Mouse (Mus musculus) CH12.LX (cell line): ENCODE measurements around the gene Gm49318. TPM values are rescaled to one million over a fixed set of nuclear protein-coding genes. Genes with fewer than 3 reads are reported as not detected.

ENCODE experiments used
- DNase-seq: peaks from one replicate; pipeline ENCODE4 v3.0.0-alpha.2; 2013; ENCODE audit errors: extremely low read depth
- H3K27ac ChIP-seq: 2 replicates; pipeline ENCODE4 v1.5.1; 2012; ENCODE audit warnings: low read depth, mild to moderate bottlenecking, control low read depth, moderate library complexity; ENCODE audit not compliant: insufficient read depth
- H3K27me3 ChIP-seq: replicated peaks from 2 replicates; pipeline ENCODE3; 2012; ENCODE audit warnings: inconsistent platforms
- H3K36me3 ChIP-seq, 2 experiments: replicated peaks in 1 of 2; 2 replicates each; pipeline versions ENCODE3 to v1.6.1; 2012; ENCODE audit warnings: inconsistent platforms in 1 of 2, low read length in 1 of 2, mild to moderate bottlenecking in 1 of 2, mixed read lengths in 1 of 2, moderate library complexity in 1 of 2; ENCODE audit not compliant: control insufficient read depth in 1 of 2, insufficient read depth in 1 of 2
- H3K4me1 ChIP-seq, 2 experiments: 2 replicates each; pipeline ENCODE4 v1.6.1; 2012; ENCODE audit warnings: inconsistent platforms in 1 of 2, moderate library complexity in 1 of 2; ENCODE audit not compliant: insufficient read depth in 2 of 2, control insufficient read depth in 1 of 2
- H3K4me2 ChIP-seq: 2 replicates; pipeline ENCODE4 v1.6.1; 2012; ENCODE audit warnings: low read depth, mild to moderate bottlenecking, control low read depth; ENCODE audit not compliant: poor library complexity, insufficient read depth, severe bottlenecking
- H3K4me3 ChIP-seq, 3 experiments: fragments of 150-350 bp in 1 of 3; sonication (generic) in 1 of 3; replicated peaks in 1 of 3; 2 replicates each; pipeline versions ENCODE3 to v1.5.1; 2011 to 2012; ENCODE audit warnings: low read depth in 2 of 3, low read length in 2 of 3, mild to moderate bottlenecking in 2 of 3, moderate library complexity in 2 of 3, control low read depth in 1 of 3, improper control_type of control experiment in 1 of 3, inconsistent platforms in 1 of 3, mixed read lengths in 1 of 3; ENCODE audit not compliant: poor library complexity in 1 of 3
- H3K79me2 ChIP-seq: replicated peaks from 2 replicates; pipeline ENCODE4 v1.6.1; 2012; ENCODE audit warnings: mild to moderate bottlenecking, moderate library complexity; ENCODE audit not compliant: control insufficient read depth, poor library complexity, insufficient read depth, severe bottlenecking; ENCODE audit errors: extremely low read depth
- H3K9ac ChIP-seq: 2 replicates; pipeline ENCODE4 v1.6.1; 2012; ENCODE audit warnings: low read depth, mild to moderate bottlenecking, control low read depth, moderate library complexity; ENCODE audit not compliant: insufficient read depth
- H3K9me3 ChIP-seq: replicated peaks from 2 replicates; pipeline ENCODE3; 2012; ENCODE audit warnings: low read length, inconsistent platforms, mixed read lengths
- BHLHE40 ChIP-seq: IDR thresholded peaks from 2 replicates; pipeline ENCODE4 v1.6.1; 2011; ENCODE audit warnings: mild to moderate bottlenecking, low read depth, low read length, improper control_type of control experiment
- ELF1 ChIP-seq: IDR thresholded peaks from 2 replicates; pipeline ENCODE4 v1.6.1; 2014; ENCODE audit warnings: low read depth, mild to moderate bottlenecking, inconsistent platforms, low read length, improper control_type of control experiment
- EP300 ChIP-seq: IDR thresholded peaks from 2 replicates; pipeline ENCODE4 v1.6.1; 2011; ENCODE audit warnings: low read length, improper control_type of control experiment
- ETS1 ChIP-seq: conservative IDR thresholded peaks from 2 replicates; pipeline ENCODE4 v1.6.1; 2012; ENCODE audit warnings: low read depth, mild to moderate bottlenecking, inconsistent platforms, low read length, improper control_type of control experiment, moderate library complexity
- GABPA ChIP-seq: IDR thresholded peaks from 2 replicates; pipeline ENCODE4 v1.6.1; 2012; ENCODE audit warnings: low read depth, low read length, improper control_type of control experiment, inconsistent platforms; ENCODE audit not compliant: insufficient replicate concordance
- IRF4 ChIP-seq: IDR thresholded peaks from 2 replicates; pipeline ENCODE4 v1.6.1; 2014; ENCODE audit warnings: low read depth, mild to moderate bottlenecking, inconsistent platforms, low read length, improper control_type of control experiment
- JUN ChIP-seq: IDR thresholded peaks from 2 replicates; pipeline ENCODE4 v1.6.1; 2011; ENCODE audit warnings: low read depth, mild to moderate bottlenecking, low read length, improper control_type of control experiment, moderate library complexity; ENCODE audit not compliant: insufficient read depth
- JUND ChIP-seq: conservative IDR thresholded peaks from 2 replicates; pipeline ENCODE4 v1.6.1; 2011; ENCODE audit warnings: low read depth, low read length, improper control_type of control experiment
- MAX ChIP-seq: IDR thresholded peaks from 2 replicates; pipeline ENCODE4 v1.6.1; 2011; ENCODE audit warnings: low read length, improper control_type of control experiment
- MAZ ChIP-seq: IDR thresholded peaks from 2 replicates; pipeline ENCODE4 v1.6.1; 2012; ENCODE audit warnings: low read depth, mild to moderate bottlenecking, inconsistent platforms, low read length, improper control_type of control experiment, moderate library complexity
- MEF2A ChIP-seq: IDR thresholded peaks from 2 replicates; pipeline ENCODE4 v1.6.1; 2014; ENCODE audit warnings: low read depth, mild to moderate bottlenecking, inconsistent platforms, low read length, improper control_type of control experiment, borderline replicate concordance
- NRF1 ChIP-seq: IDR thresholded peaks from 2 replicates; pipeline ENCODE4 v1.6.1; 2014; ENCODE audit warnings: low read depth, mild to moderate bottlenecking, inconsistent platforms, low read length, improper control_type of control experiment, moderate library complexity
- POLR2A ChIP-seq: IDR thresholded peaks from 2 replicates; pipeline ENCODE4 v1.6.1; 2011; ENCODE audit warnings: low read depth, mild to moderate bottlenecking, improper control_type of control experiment, low read length
- RAD21 ChIP-seq: IDR thresholded peaks from 2 replicates; pipeline ENCODE4 v1.6.1; 2011; ENCODE audit warnings: low read depth, mild to moderate bottlenecking, low read length, improper control_type of control experiment, moderate library complexity
- RCOR1 ChIP-seq: conservative IDR thresholded peaks from 2 replicates; pipeline ENCODE4 v1.6.1; 2012; ENCODE audit warnings: low read depth, mild to moderate bottlenecking, inconsistent platforms, low read length, improper control_type of control experiment
- SMC3 ChIP-seq: IDR thresholded peaks from 2 replicates; pipeline ENCODE4 v1.6.1; 2011; ENCODE audit warnings: low read depth, low read length, improper control_type of control experiment
- USF2 ChIP-seq: conservative IDR thresholded peaks from 2 replicates; pipeline ENCODE4 v1.6.1; 2011; ENCODE audit warnings: low read depth, low read length, improper control_type of control experiment
- dilution Hi-C: fragments of 300-500 bp; cut with MboI; formaldehyde crosslinking; loops from 2 replicates; pipeline ENCODE4 v1.14.3; 2020; ENCODE audit warnings: low sequenced_read_pairs; ENCODE audit not compliant: extremely low pct_unique_long_range_greater_than_20kb, extremely low pct_ligation_motif_present
- in situ Hi-C: fragments of 300-500 bp; cut with MboI; formaldehyde crosslinking; loops from 3 replicates; pipeline ENCODE4 v1.14.3; 2019; ENCODE audit warnings: low sequenced_read_pairs, low pct_ligation_motif_present, low pct_unique_long_range_greater_than_20kb, mixed read lengths
- polyA plus RNA-seq: library from polyadenylated mRNA; unstranded; fragments of >175 nt; gene quantifications from 2 replicates; pipeline ENCODE4 v1.2.1, GENCODE M21; 2012; ENCODE audit warnings: low read depth; ENCODE audit not compliant: insufficient read length
- total RNA-seq, 2 experiments: library from RNA; depleted of rRNA; stranded (reverse); fragments of 300-350 nt in 1 of 2; fragments of >200 nt in 1 of 2; gene quantifications; 2 replicates each; pipeline ENCODE4 v1.2.3; 2012 to 2014

The Gm49318 gene
- total and polyA plus RNA-seq, 3 experiments = not detected

DNA sequence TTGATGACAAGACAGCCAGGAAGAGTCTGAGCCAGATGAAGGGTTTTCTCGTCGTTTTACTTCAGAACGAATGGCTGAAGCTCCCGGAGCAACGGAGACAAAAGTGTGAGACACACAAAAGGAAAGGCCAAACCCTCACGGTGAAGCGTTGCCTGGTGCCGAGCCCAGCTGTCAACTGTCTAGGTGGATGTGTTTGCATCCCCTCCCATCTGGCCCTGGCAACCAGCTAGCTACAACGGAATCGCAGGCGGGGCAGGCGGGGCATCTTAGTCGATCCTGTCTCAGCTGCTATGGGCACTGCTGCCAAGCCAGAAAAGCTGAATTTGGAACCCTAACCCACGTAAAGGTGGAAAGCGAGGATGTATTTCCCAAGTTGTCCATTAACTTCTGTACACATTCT is 45.0 kb upstream of the Gm49318 start:
- peaks cover 28 to 39% of the 10 kb centered on the region in 2 experiments for H3K36me3 ChIP-seq
- dilution Hi-C loops = no loop called here

DNA sequence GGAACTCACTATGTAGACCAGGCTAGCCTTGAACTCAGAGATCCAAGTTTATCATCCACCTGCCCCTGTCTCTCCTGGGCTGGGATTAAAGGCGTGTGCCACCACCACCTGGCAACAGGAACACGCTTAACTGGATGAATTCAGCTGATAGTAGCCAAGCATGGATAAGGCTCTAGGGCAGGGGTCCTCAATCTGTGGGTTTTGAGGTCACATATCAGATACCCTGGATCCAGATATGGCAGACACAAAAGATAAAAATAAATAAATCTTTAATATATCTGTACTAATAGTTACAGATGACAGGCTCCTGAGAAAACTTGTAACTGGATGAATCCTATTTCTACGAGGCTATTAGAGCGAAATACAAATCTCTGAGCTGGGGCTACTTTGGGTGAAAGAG is 44.6 kb upstream of the Gm49318 start:
- Histone ChIP-seq H3K27me3 (no peaks in the 10 kb centered on the region), H3K27ac (no peak overlapping the region), H3K4me2 (peak overlapping the region; percentile 65; the same call in 1 of the 2 replicates), H3K9me3 (peaks cover 3% of the 10 kb centered on the region), H3K4me3 (no peak overlapping the region), H3K4me1 (peaks cover 8 to 32% of the 10 kb centered on the region in 2 experiments; a peak in 3 of 4 replicates), H3K9ac (peak overlapping the region; percentile 86; the same call in 1 of the 2 replicates), H3K79me2 (peaks cover 16% of the 10 kb centered on the region)
- in situ Hi-C loops (loop anchor here (5.0 kb wide), 1 partner anchor 43 kb away; the partner anchor contains the start of genes Gm49318 and Zfp653), dilution Hi-C loops (no loop called here)
- DNase-seq = no peak
- no peak for TF ChIP-seq MAZ
- TF ChIP-seq SMC3 = no peak
- no peak for TF ChIP-seq ETS1
- no peak for TF ChIP-seq RAD21
- no peak for TF ChIP-seq ELF1
- no peak for TF ChIP-seq POLR2A
- TF ChIP-seq MEF2A = no peak
- TF ChIP-seq, all 38 proteins: peak for 0
- peaks cover 28 to 43% of the 10 kb centered on the region in 2 experiments for H3K36me3 ChIP-seq

More for the DNA sequence above, 45.0 kb upstream of the Gm49318 start:
- H3K4me2 ChIP-seq = peak overlapping the region; percentile 65
- H3K4me3 ChIP-seq = peak overlapping the region; percentile 80 to 89 (median 85)
- TF ChIP-seq GABPA (no peak), USF2 (no peak), MAZ (no peak), MAX (no peak), JUND (no peak), IRF4 (no peak), BHLHE40 (no peak), JUN (no peak), RCOR1 (no peak), EP300 (no peak), NRF1 (no peak)
- H3K27ac ChIP-seq = no peak overlapping the region
- H3K79me2 ChIP-seq = peaks cover 16% of the 10 kb centered on the region
- H3K9ac ChIP-seq = peak overlapping the region; percentile 86
- no peak for DNase-seq
- no peaks in the 10 kb centered on the region for H3K27me3 ChIP-seq
- in situ Hi-C loops = loop anchor here (5.0 kb wide), 1 partner anchor 44 kb away; the partner anchor contains the start of genes Gm49318 and Zfp653
- peaks cover 3% of the 10 kb centered on the region for H3K9me3 ChIP-seq
- peaks cover 8 to 34% of the 10 kb centered on the region in 2 experiments; a peak in 3 of 4 replicates for H3K4me1 ChIP-seq
